Mouse (Mus musculus): ENCODE data around the gene Theg.
A peak's percentile ranks its signal among the peaks of the same experiment; 100 is the strongest.

Gene Theg

GRCm38 (mm10) chr10:79587061-79587751, at the start of gene Theg:
Gene Theg, minus strand, starts transcription at chr10:79587331.
- DNase-seq (ENCODE audit: low spot score): no peak

- no peak for DNase-seq (ENCODE audit: low spot score)
Observed at GRCm38 (mm10) chr10:79636287-79636686, 49.2 kb upstream of the Theg start.

- DNase-seq (ENCODE audit: low spot score): no peak
Observed at GRCm38 (mm10) chr10:79633006-79633777, 46.1 kb upstream of the Theg start.

GRCm38 (mm10) chr10:79631432-79631831, 44.3 kb upstream of the Theg start:
- no peak for DNase-seq (ENCODE audit: low spot score)

GRCm38 (mm10) chr10:79628377-79628776, 41.2 kb upstream of the Theg start:
- DNase-seq (ENCODE audit: low spot score): no peak

- no peak for DNase-seq (ENCODE audit: low spot score)
Observed at GRCm38 (mm10) chr10:79626156-79626555, 39.0 kb upstream of the Theg start.

- DNase-seq (ENCODE audit: low spot score): no peak
Observed at GRCm38 (mm10) chr10:79625398-79625797, 38.3 kb upstream of the Theg start.

- DNase-seq (ENCODE audit: low spot score): no peak
Observed at GRCm38 (mm10) chr10:79623950-79624349, 36.8 kb upstream of the Theg start.

GRCm38 (mm10) chr10:79616376-79616775, 29.2 kb upstream of the Theg start:
- DNase-seq (ENCODE audit: low spot score): no peak

- DNase-seq (ENCODE audit: low spot score): no peak
Observed at GRCm38 (mm10) chr10:79615860-79616259, 28.7 kb upstream of the Theg start.

- no peak for DNase-seq (ENCODE audit: low spot score)
Observed at GRCm38 (mm10) chr10:79614305-79614643, 27.1 kb upstream of the Theg start.

- DNase-seq (ENCODE audit: low spot score): peak; percentile 49
Observed at GRCm38 (mm10) chr10:79613578-79614304, 26.6 kb upstream of the Theg start, which contains the start of gene C2cd4c. Gene C2cd4c, minus strand, starts transcription at chr10:79614025.

- no peak for DNase-seq (ENCODE audit: low spot score)
Observed at GRCm38 (mm10) chr10:79612192-79613135, 25.3 kb upstream of the Theg start.

GRCm38 (mm10) chr10:79611296-79611695, 24.2 kb upstream of the Theg start:
- no peak for DNase-seq (ENCODE audit: low spot score)

- no peak for DNase-seq (ENCODE audit: low spot score)
Observed at GRCm38 (mm10) chr10:79609276-79609675, 22.1 kb upstream of the Theg start.

GRCm38 (mm10) chr10:79607892-79608291, 20.8 kb upstream of the Theg start:
- no peak for DNase-seq (ENCODE audit: low spot score)

GRCm38 (mm10) chr10:79606537-79606936, 19.4 kb upstream of the Theg start:
- DNase-seq (ENCODE audit: low spot score): no peak

GRCm38 (mm10) chr10:79597936-79598230, 10.8 kb upstream of the Theg start:
- DNase-seq (ENCODE audit: low spot score): no peak

GRCm38 (mm10) chr10:79597051-79597935, 10.2 kb upstream of the Theg start:
- no peak for DNase-seq (ENCODE audit: low spot score)

GRCm38 (mm10) chr10:79595590-79595929, 8.4 kb upstream of the Theg start:
- no peak for DNase-seq (ENCODE audit: low spot score)

Data from ovary, adult 18-20 months (tissue).